Mouse (Mus musculus) midbrain, embryonic 13.5 days (tissue): Measurements from ENCODE around the gene Cep83. TPM values are rescaled to one million over a fixed set of nuclear protein-coding genes. Genes with fewer than 3 reads are reported as not detected.

Source experiments
- ATAC-seq: fragments of 200-750 bp; cut with Nextera tagmentation; 2 replicates; pipeline ENCODE4 v1.8.0; 2017; ENCODE audit warnings: mild to moderate bottlenecking, moderate TSS enrichment, moderate library complexity
- H3K27ac ChIP-seq: fragments of 300-500 bp; sonication (generic); 2 replicates; pipeline ENCODE4 v1.5.1; 2015; ENCODE audit warnings: inconsistent platforms, mild to moderate bottlenecking, moderate library complexity
- H3K27me3 ChIP-seq: fragments of 300-500 bp; sonication (generic); 2 replicates; pipeline ENCODE4 v1.6.1; 2015; ENCODE audit warnings: mild to moderate bottlenecking, inconsistent platforms
- H3K36me3 ChIP-seq: fragments of 300-500 bp; sonication (generic); 2 replicates; pipeline ENCODE4 v1.6.1; 2015; ENCODE audit warnings: mild to moderate bottlenecking, inconsistent platforms
- H3K4me1 ChIP-seq: fragments of 300-500 bp; sonication (generic); replicated peaks from 2 replicates; pipeline ENCODE4 v1.6.1; 2015; ENCODE audit warnings: inconsistent platforms
- H3K4me2 ChIP-seq: fragments of 300-500 bp; sonication (generic); replicated peaks from 2 replicates; pipeline ENCODE4 v1.6.1; 2015; ENCODE audit warnings: moderate library complexity, mild to moderate bottlenecking, inconsistent platforms
- H3K4me3 ChIP-seq: fragments of 300-500 bp; sonication (generic); replicated peaks from 2 replicates; pipeline ENCODE4 v1.5.1; 2015; ENCODE audit warnings: mild to moderate bottlenecking, inconsistent platforms
- H3K9ac ChIP-seq: fragments of 300-500 bp; sonication (generic); replicated peaks from 2 replicates; pipeline ENCODE4 v1.6.1; 2015; ENCODE audit warnings: mild to moderate bottlenecking, inconsistent platforms
- H3K9me3 ChIP-seq: fragments of 300-500 bp; sonication (generic); 2 replicates; pipeline ENCODE4 v1.6.1; 2016; ENCODE audit warnings: mild to moderate bottlenecking, inconsistent platforms
- WGBS: fragments of 180-500 bp; shearing (Covaris S2); methylation state at CpG from one replicate; pipeline ENCODE4 v1.1.7; 2015; 5-methylcytosine and 5-hydroxymethylcytosine counted together
- polyA plus RNA-seq: library from polyadenylated mRNA; unstranded; fragments of >200 nt; fragmentation: Nextera tagmentation; extraction: Ambion mirVana; gene quantifications from 2 replicates; pipeline ENCODE4 v1.2.1, GENCODE M21; 2015

Cep83 gene
- polyA plus RNA-seq, 1 experiment from 2014 or later: 19.4 TPM

DNA sequence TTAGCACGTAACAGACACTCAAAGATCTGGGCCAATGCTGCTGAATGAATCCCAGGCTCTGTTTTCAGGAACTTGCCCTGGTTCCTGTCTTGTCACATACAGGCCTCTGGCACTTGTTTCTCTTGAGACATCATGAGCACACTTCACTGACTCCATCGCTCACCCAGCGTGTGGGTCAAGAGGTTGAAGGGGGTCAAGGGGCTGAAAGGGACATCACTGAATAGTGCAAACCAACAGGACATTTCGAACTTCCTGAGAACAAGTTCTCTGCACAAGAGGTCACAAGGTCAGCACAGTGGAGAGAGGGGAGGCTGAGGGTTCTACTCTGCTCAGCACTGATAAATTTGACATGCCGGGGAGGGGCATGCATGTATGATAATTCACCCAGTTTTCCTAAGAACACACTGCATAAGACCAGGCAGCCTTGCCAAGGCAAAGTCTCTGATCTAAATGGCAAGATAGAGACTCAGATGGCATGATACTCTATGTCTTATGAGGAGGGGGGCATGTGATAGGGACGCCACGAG, 121.6 kb downstream of the Cep83 start:
- ATAC-seq: no peak
- Histone ChIP-seq H3K27me3 (no peaks in the 10 kb centered on the region), H3K27ac (no peak overlapping the region), H3K4me1 (peaks cover 23% of the 10 kb centered on the region), H3K4me3 (no peak overlapping the region), H3K9me3 (no peaks in the 10 kb centered on the region), H3K9ac (no peak overlapping the region), H3K4me2 (no peak overlapping the region), H3K36me3 (peaks cover 12% of the 10 kb centered on the region; the same call in 1 of the 2 replicates)
- 80% methylated on average over 7 of the region's 7 CpGs for WGBS

GRCm38 (mm10) chr10:94811907-94812851, 123.7 kb downstream of the Cep83 start:
- no peak overlapping the region for H3K4me2 ChIP-seq
- H3K27me3 ChIP-seq: no peaks in the 10 kb centered on the region
- H3K36me3 ChIP-seq: peaks cover 12% of the 10 kb centered on the region; the same call in 1 of the 2 replicates
- H3K4me3 ChIP-seq: no peak overlapping the region
- WGBS: 56% methylated on average over 17 of the region's 17 CpGs
- H3K27ac ChIP-seq: peak overlapping the region; percentile 70
- peak; percentile 70 for ATAC-seq
- peaks cover 32% of the 10 kb centered on the region for H3K4me1 ChIP-seq
- H3K9me3 ChIP-seq: no peaks in the 10 kb centered on the region
- peak overlapping the region; percentile 7; the same call in 1 of the 2 replicates for H3K9ac ChIP-seq

DNA sequence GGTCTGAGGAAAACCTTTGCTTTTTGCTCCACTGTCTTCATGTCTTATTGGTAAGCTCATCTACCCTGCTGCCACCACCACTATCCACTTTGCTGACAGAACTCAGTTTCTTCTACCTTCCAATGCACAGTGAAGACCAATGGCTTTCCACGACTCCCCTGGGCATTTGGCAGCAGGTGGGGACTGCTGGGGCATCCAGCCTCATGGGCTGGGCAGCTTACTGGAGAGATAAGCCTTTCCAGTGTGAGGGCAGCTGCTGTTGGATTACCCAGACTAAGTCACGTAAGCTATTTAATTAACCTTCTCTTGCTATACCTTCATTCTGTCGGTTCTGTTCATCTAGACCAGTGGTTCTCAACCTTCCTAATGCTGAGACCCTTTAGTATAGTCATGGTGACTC, 129.7 kb downstream of the Cep83 start:
- H3K4me2 ChIP-seq: no peak overlapping the region
- H3K4me1 ChIP-seq: peaks cover 16% of the 10 kb centered on the region
- H3K9me3 ChIP-seq: no peaks in the 10 kb centered on the region
- no peak overlapping the region for H3K4me3 ChIP-seq
- ATAC-seq: no peak
- no peak overlapping the region for H3K27ac ChIP-seq
- WGBS: 86% methylated on average over 3 of the region's 3 CpGs
- peaks cover 6% of the 10 kb centered on the region; the same call in 1 of the 2 replicates for H3K36me3 ChIP-seq
- H3K27me3 ChIP-seq: no peaks in the 10 kb centered on the region
- H3K9ac ChIP-seq: no peak overlapping the region

DNA sequence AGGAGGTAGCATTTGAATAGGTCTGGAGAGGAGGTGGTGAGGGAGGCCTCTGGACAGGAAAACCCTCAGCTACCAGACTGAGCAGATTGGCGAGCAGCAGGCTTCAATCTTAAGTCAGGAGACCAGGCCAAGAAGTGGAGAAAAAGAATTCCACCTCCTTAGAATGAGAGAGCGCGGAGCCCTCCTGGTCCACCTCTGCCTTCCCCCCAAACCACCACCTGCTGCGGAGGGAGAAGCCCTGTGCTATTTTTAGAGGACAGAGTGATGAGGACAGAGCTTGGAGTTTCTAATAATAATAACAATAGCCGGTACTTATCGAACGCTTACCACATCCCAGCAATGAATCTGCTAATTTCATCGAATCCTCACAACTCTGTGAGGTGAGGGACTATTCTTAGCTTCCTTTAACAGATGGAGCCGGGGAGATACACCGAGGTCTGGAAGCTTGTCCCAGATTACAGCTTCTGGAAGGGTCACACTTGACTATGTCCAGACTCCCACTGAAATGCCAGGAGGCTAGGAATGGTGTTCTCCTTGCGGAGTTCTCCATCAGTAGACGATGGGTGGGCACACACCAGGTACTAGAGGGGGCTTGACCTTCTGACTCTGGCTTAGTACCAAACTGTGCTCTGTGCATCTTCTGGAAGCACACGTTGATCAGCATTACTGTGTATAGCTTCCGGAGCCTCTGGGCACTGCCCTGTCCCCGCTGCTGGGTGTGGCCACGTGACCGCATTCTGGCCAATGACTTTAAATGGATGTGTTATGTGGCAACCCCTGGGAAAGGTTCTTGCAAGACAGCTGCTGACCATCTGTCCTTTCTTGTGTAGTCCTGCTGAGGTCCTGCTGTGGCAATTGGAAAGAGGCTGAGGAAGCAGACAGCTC, 130.6 kb downstream of the Cep83 start:
- H3K27ac ChIP-seq: no peak overlapping the region
- H3K9ac ChIP-seq: no peak overlapping the region
- H3K4me1 ChIP-seq: peaks cover 12% of the 10 kb centered on the region; the same call in 1 of the 2 replicates
- H3K9me3 ChIP-seq: no peaks in the 10 kb centered on the region
- no peak overlapping the region for H3K4me2 ChIP-seq
- H3K36me3 ChIP-seq: peaks cover 6% of the 10 kb centered on the region; the same call in 1 of the 2 replicates
- ATAC-seq: no peak
- 94% methylated on average over 17 of the region's 17 CpGs for WGBS
- no peak overlapping the region for H3K4me3 ChIP-seq
- H3K27me3 ChIP-seq: no peaks in the 10 kb centered on the region

- no peaks in the 10 kb centered on the region for H3K9me3 ChIP-seq
- H3K4me2 ChIP-seq: no peak overlapping the region
- H3K4me1 ChIP-seq: peaks cover 7% of the 10 kb centered on the region; the same call in 1 of the 2 replicates
- H3K36me3 ChIP-seq: peaks cover 35% of the 10 kb centered on the region
- H3K4me3 ChIP-seq: no peak overlapping the region
- H3K9ac ChIP-seq: no peak overlapping the region
- ATAC-seq: no peak
- H3K27ac ChIP-seq: no peak overlapping the region
- WGBS: 71% methylated on average over 11 of the region's 11 CpGs
- no peaks in the 10 kb centered on the region for H3K27me3 ChIP-seq
These were observed 135.7 kb downstream of the Cep83 start for GRCm38 (mm10) chr10:94823971-94824760.

DNA sequence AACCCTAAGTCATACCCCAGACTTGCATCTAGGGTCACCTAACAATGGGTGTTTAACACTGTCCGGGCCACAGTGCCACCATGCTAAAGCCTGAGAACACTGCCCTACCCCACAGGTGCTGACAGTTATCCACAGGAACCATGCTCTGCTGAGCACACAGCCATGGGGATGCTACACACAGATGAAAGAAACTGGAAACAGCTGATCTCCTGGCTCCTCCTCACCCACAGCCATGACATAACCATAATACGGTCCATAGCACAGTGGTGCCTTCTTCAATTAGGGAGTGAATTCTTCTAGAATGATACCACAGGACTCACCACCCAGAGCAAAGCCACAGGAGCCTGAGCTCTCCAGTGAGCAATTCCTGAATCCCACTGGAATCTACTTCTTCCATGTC, 137.5 kb downstream of the Cep83 start:
- Histone ChIP-seq H3K4me3 (no peak overlapping the region), H3K4me2 (no peak overlapping the region), H3K9me3 (no peaks in the 10 kb centered on the region), H3K27me3 (no peaks in the 10 kb centered on the region), H3K9ac (no peak overlapping the region), H3K4me1 (peaks cover 7% of the 10 kb centered on the region; the same call in 1 of the 2 replicates), H3K27ac (no peak overlapping the region), H3K36me3 (peaks cover 32% of the 10 kb centered on the region)
- no peak for ATAC-seq
- WGBS: 96% methylated on average over 2 of the region's 2 CpGs

DNA sequence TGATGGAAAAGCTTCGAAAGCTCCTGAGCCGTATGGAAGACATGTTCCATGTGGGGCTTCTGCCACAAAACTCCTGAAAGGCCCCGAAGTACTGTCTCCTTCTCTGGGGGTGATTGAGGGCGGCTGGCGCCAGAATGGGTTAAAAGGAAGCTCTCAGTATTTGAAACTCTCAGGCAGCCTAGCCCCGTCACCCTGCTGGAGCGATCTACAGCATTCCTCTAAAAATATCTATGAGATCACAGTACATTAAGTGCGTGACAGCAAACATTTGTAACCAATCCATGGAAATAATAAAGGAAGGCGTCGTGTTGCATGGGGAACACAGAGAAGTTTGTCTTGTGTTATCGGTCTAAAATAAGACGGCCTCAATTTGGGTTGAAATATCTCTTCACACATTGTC, 138.0 kb downstream of the Cep83 start:
- Histone ChIP-seq H3K9me3 (no peaks in the 10 kb centered on the region), H3K27me3 (no peaks in the 10 kb centered on the region)

GRCm38 (mm10) chr10:94827325-94827724, 138.9 kb downstream of the Cep83 start:
- no peak; the same call in 1 of the 2 replicates for ATAC-seq
- 95% methylated on average over 10 of the region's 10 CpGs for WGBS
- Histone ChIP-seq H3K27ac (no peak overlapping the region), H3K4me1 (peaks cover 7% of the 10 kb centered on the region; the same call in 1 of the 2 replicates), H3K4me2 (no peak overlapping the region), H3K9me3 (no peaks in the 10 kb centered on the region), H3K9ac (no peak overlapping the region), H3K4me3 (no peak overlapping the region), H3K36me3 (peaks cover 42% of the 10 kb centered on the region), H3K27me3 (no peaks in the 10 kb centered on the region)

More for the DNA sequence above, 138.0 kb downstream of the Cep83 start:
- Histone ChIP-seq H3K4me2 (no peak overlapping the region), H3K9ac (no peak overlapping the region), H3K4me1 (peaks cover 7% of the 10 kb centered on the region; the same call in 1 of the 2 replicates), H3K36me3 (peaks cover 35% of the 10 kb centered on the region), H3K27ac (no peak overlapping the region), H3K4me3 (no peak overlapping the region)
- ATAC-seq: no peak
- 94% methylated on average over 12 of the region's 12 CpGs for WGBS

DNA sequence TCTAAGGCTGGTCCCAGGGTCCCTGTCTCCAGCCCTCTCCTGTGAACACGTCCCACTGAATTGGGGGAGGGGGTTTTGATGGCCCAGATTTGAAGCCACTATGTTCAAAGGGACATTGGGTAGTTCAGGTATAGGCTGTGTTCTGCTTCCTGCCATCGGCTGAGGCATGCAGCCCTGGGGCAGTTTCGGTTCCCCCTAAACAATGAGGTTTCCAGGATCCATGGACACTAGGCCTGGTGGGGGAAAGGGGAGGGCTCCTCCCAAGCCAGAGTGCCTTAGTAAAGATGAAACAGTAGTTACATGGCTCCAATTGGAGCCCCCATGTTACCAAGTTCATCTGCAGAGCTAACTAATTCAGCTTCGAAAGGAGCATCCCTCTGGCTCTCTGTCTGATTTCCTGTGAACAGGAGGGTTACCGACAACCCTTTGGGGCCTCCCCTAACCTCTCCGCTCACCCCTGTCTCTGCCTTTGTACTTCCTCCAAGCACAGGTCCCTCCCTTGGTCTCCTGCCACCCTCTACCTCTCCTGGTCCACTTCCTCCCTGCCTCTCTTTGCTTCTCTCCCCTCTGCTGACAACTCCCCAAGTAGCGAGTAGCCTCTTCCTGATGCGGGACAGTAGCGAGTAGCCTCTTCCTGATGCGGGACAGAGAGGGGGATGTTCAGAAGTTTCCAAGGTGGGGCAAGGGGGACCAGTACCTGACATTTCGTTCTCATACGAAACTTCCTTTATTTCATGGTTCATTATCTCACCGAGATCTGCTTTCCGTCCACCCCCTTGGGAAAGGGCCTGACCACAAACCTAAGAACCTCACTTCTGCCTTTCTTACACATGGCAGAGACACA, 139.7 kb downstream of the Cep83 start:
- Histone ChIP-seq H3K4me2 (no peak overlapping the region), H3K27me3 (no peaks in the 10 kb centered on the region), H3K4me1 (peaks cover 7% of the 10 kb centered on the region; the same call in 1 of the 2 replicates), H3K36me3 (peaks cover 50% of the 10 kb centered on the region), H3K27ac (no peak overlapping the region), H3K9me3 (no peaks in the 10 kb centered on the region), H3K9ac (no peak overlapping the region), H3K4me3 (no peak overlapping the region)
- 89% methylated on average over 14 of the region's 14 CpGs for WGBS
- no peak for ATAC-seq

- H3K36me3 ChIP-seq: peaks cover 54% of the 10 kb centered on the region
- H3K9me3 ChIP-seq: no peaks in the 10 kb centered on the region
- no peak overlapping the region for H3K9ac ChIP-seq
- no peak overlapping the region for H3K4me3 ChIP-seq
- H3K4me2 ChIP-seq: no peak overlapping the region
- no peaks in the 10 kb centered on the region for H3K27me3 ChIP-seq
- no peak overlapping the region for H3K27ac ChIP-seq
- H3K4me1 ChIP-seq: peaks cover 4% of the 10 kb centered on the region; the same call in 1 of the 2 replicates
- WGBS: 96% methylated on average over 7 of the region's 7 CpGs
- no peak for ATAC-seq
These were observed 140.3 kb downstream of the Cep83 start for GRCm38 (mm10) chr10:94828734-94829230.
